In the genomic region with DNA sequence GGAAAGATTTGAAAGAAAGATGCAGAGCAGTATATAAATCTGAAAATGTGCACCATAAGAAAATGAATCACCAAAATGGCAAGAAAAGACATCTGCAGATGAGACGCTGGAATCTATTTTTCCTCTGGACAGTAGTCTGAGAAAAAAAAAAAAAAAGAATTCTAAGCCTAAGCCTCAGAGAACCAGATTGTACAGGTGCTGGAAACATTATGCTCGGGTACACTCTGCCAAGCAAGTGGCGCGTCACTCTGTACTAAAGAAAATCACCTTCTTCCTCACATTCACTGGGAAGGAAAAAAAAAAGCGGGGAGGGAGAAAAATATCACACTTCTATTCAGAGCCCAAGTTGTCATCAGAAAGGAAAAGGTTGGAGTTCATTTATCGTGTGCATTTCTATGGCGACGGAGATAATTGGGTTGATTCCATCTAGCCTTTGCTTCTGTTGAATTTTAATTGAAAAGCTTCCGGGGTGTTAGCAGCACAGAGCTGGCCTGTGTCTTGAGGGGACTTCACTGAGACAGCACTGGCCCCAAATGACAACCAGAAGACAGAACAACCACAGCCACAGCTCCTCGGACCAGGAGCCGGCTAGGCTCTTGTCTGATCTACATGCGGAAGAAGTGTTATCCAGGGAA, we compare ENCODE assay signal across 18 mouse cellular contexts.
DNase-seq lines count a peak whose midpoint lies in the region; ATAC-seq lines count a peak whose summit lies in the region.
"Had no signal": no experiment of that assay in that cellular context is flagged by ENCODE, and none has a peak within 500 bp of the region (broad histone marks: within the 10 kb centered on the region; RNA-seq: fewer than 3 reads in every experiment).

No protein-coding gene starts in this region.

- H3K9me3 ChIP-seq in hindbrain, embryonic 13.5 days, result no peaks in the 10 kb centered on the region
- H3K9me3 ChIP-seq in hindbrain, embryonic 12.5 days (replicated peaks), result no peaks in the 10 kb centered on the region
- no peaks in the 10 kb centered on the region for H3K9me3 ChIP-seq in midbrain, embryonic 11.5 days (ENCODE audit: control insufficient read depth, low read length)
- H3K9me3 ChIP-seq in midbrain, embryonic 10.5 days (replicated peaks), result no peaks in the 10 kb centered on the region
- no peaks in the 10 kb centered on the region for H3K9me3 ChIP-seq in forebrain, embryonic 16.5 days (ENCODE audit: control insufficient read depth, low read length)
- H3K9me3 ChIP-seq: heart, embryonic 10.5 days; intestine, embryonic 15.5 days; limb, embryonic 12.5 days had no signal

- H3K27me3 ChIP-seq in hindbrain, embryonic 13.5 days, result no peaks in the 10 kb centered on the region
- no peaks in the 10 kb centered on the region for H3K27me3 ChIP-seq in hindbrain, embryonic 12.5 days
- no peaks in the 10 kb centered on the region for H3K27me3 ChIP-seq in midbrain, embryonic 11.5 days (ENCODE audit: control insufficient read depth, insufficient read depth, low read length)
- H3K27me3 ChIP-seq in midbrain, embryonic 10.5 days (ENCODE audit: low read depth, poor library complexity, severe bottlenecking), result no peaks in the 10 kb centered on the region
- H3K27me3 ChIP-seq in forebrain, embryonic 16.5 days (replicated peaks; ENCODE audit: control insufficient read depth, insufficient read depth, low read length), result no peaks in the 10 kb centered on the region
- H3K27me3 ChIP-seq: intestine, embryonic 15.5 days; limb, embryonic 12.5 days; Patski had no signal

- ATAC-seq in hindbrain, embryonic 13.5 days (ENCODE audit: low FRiP score), result no peak
- ATAC-seq in hindbrain, embryonic 12.5 days (ENCODE audit: low FRiP score), result no peak
- 0 out of 2 replicates have a peak, but pooled peaks have one; percentile 48 for ATAC-seq in midbrain, embryonic 11.5 days (ENCODE audit: low FRiP score)
- peak; percentile 58; the same call in 1 of the 2 replicates for ATAC-seq in forebrain, embryonic 16.5 days
- ATAC-seq: intestine, embryonic 15.5 days; Patski had no signal

- 0 out of 2 replicates have a peak overlapping the region, but pooled peaks have one; percentile 23 for H3K27ac ChIP-seq in hindbrain, embryonic 13.5 days
- no peak overlapping the region for H3K27ac ChIP-seq in hindbrain, embryonic 12.5 days
- no peak overlapping the region for H3K27ac ChIP-seq in midbrain, embryonic 11.5 days (ENCODE audit: low read depth, low read length)
- no peak overlapping the region for H3K27ac ChIP-seq in midbrain, embryonic 10.5 days (replicated peaks)
- no peak overlapping the region for H3K27ac ChIP-seq in forebrain, embryonic 16.5 days (ENCODE audit: low read length)
- H3K27ac ChIP-seq: heart, embryonic 10.5 days; intestine, embryonic 15.5 days; limb, embryonic 12.5 days; liver, embryonic 14.5 days had no signal

- H3K9ac ChIP-seq in hindbrain, embryonic 13.5 days, result no peak overlapping the region
- H3K9ac ChIP-seq in hindbrain, embryonic 12.5 days, result no peak overlapping the region
- H3K9ac ChIP-seq in midbrain, embryonic 11.5 days (ENCODE audit: low read length), result no peak overlapping the region
- H3K9ac ChIP-seq in forebrain, embryonic 16.5 days (replicated peaks; ENCODE audit: low read depth, low read length), result no peak overlapping the region
- H3K9ac ChIP-seq: intestine, embryonic 15.5 days; limb, embryonic 12.5 days; liver, embryonic 14.5 days had no signal

- H3K4me1 ChIP-seq in hindbrain, embryonic 13.5 days (replicated peaks), result peaks cover 15% of the 10 kb centered on the region
- 0 out of 2 replicates have a peak, but pooled peaks cover 6% of the 10 kb centered on the region for H3K4me1 ChIP-seq in hindbrain, embryonic 12.5 days
- peaks cover 2% of the 10 kb centered on the region; the same call in 1 of the 2 replicates for H3K4me1 ChIP-seq in midbrain, embryonic 11.5 days (ENCODE audit: control insufficient read depth, insufficient read depth, low read length)
- H3K4me1 ChIP-seq in midbrain, embryonic 10.5 days, result no peaks in the 10 kb centered on the region
- peaks cover 9% of the 10 kb centered on the region for H3K4me1 ChIP-seq in forebrain, embryonic 16.5 days (replicated peaks; ENCODE audit: control insufficient read depth, insufficient read depth, low read length)
- H3K4me1 ChIP-seq: heart, embryonic 10.5 days; intestine, embryonic 15.5 days; limb, embryonic 12.5 days had no signal

- no peak overlapping the region for H3K4me3 ChIP-seq in hindbrain, embryonic 13.5 days
- H3K4me3 ChIP-seq in hindbrain, embryonic 12.5 days, result no peak overlapping the region
- H3K4me3 ChIP-seq in midbrain, embryonic 11.5 days (ENCODE audit: low read depth, low read length), result no peak overlapping the region
- no peak overlapping the region for H3K4me3 ChIP-seq in midbrain, embryonic 10.5 days
- no peak overlapping the region for H3K4me3 ChIP-seq in forebrain, embryonic 16.5 days (replicated peaks; ENCODE audit: low read length)
- H3K4me3 ChIP-seq: heart, embryonic 10.5 days; intestine, embryonic 15.5 days; limb, embryonic 12.5 days had no signal

- no peaks in the 10 kb centered on the region for H3K36me3 ChIP-seq in hindbrain, embryonic 13.5 days
- no peaks in the 10 kb centered on the region for H3K36me3 ChIP-seq in hindbrain, embryonic 12.5 days
- no peaks in the 10 kb centered on the region for H3K36me3 ChIP-seq in midbrain, embryonic 11.5 days (ENCODE audit: control insufficient read depth, insufficient read depth, low read length)
- no peaks in the 10 kb centered on the region for H3K36me3 ChIP-seq in midbrain, embryonic 10.5 days
- H3K36me3 ChIP-seq in forebrain, embryonic 16.5 days (ENCODE audit: control insufficient read depth, insufficient read depth), result no peaks in the 10 kb centered on the region
- H3K36me3 ChIP-seq: heart, embryonic 10.5 days; intestine, embryonic 15.5 days; limb, embryonic 12.5 days had no signal

- 63% methylated on average over 12 of the region's 12 CpGs for WGBS in hindbrain, embryonic 13.5 days
- 66% methylated on average over 12 of the region's 12 CpGs for WGBS in hindbrain, embryonic 12.5 days
- 83% methylated on average over 12 of the region's 12 CpGs for WGBS in midbrain, embryonic 11.5 days
- 86% methylated on average over 12 of the region's 12 CpGs for WGBS in midbrain, embryonic 10.5 days
- WGBS in forebrain, embryonic 16.5 days, result 20% methylated on average over 12 of the region's 12 CpGs

- H3K4me2 ChIP-seq in hindbrain, embryonic 13.5 days, result no peak overlapping the region
- H3K4me2 ChIP-seq in hindbrain, embryonic 12.5 days (replicated peaks), result no peak overlapping the region
- no peak overlapping the region for H3K4me2 ChIP-seq in midbrain, embryonic 11.5 days
- H3K4me2 ChIP-seq in forebrain, embryonic 16.5 days (ENCODE audit: low read length), result peak overlapping the region; percentile 16
- H3K4me2 ChIP-seq: intestine, embryonic 15.5 days; limb, embryonic 12.5 days had no signal

- no peak for DNase-seq in midbrain, embryonic 11.5 days (ENCODE audit: low spot score, missing footprints)
- DNase-seq in midbrain, embryonic 10.5 days (ENCODE audit: low spot score), result no peak
- DNase-seq in retina, postnatal 1 day, result peak; percentile 67
- DNase-seq in urinary bladder, postnatal 10 days (ENCODE audit: low spot score), result no peak
- no peak for DNase-seq in heart, adult 8-10 months (ENCODE audit: low spot score)
- DNase-seq: adrenal gland, postnatal 36 days; gastrocnemius, postnatal 10 days; lung, postnatal 10 days; spleen, adult 18-20 months; thymus, postnatal 4 days had no signal

Comparison
In these comparisons a context has a peak if more than half of its experiments do, and no peak if none do; other contexts are left out.
1. ATAC-seq: peak in midbrain, embryonic 11.5 days (single experiment) and forebrain, embryonic 16.5 days (single experiment); none in hindbrain, embryonic 13.5 days (single experiment) and hindbrain, embryonic 12.5 days (single experiment).